Mouse (Mus musculus) midbrain, postnatal 0 days (tissue): ENCODE results near the gene Retsat. TPM values are rescaled to one million over a fixed set of nuclear protein-coding genes. Genes with fewer than 3 reads are reported as not detected.
A peak's percentile ranks its signal among the peaks of the same experiment; 100 is the strongest.

Experiments
- ATAC-seq: fragments of 200-750 bp; cut with Nextera tagmentation; 2 replicates; pipeline ENCODE4 v1.8.0; 2017; ENCODE audit warnings: moderate number of reproducible peaks, mild to moderate bottlenecking, moderate TSS enrichment, moderate library complexity; ENCODE audit not compliant: low FRiP score
- DNase-seq: peaks from one replicate; pipeline ENCODE4 v3.0.0-alpha.2; 2015; ENCODE audit warnings: low spot score
- H3K27ac ChIP-seq: fragments of 300-500 bp; sonication (generic); 2 replicates; pipeline ENCODE4 v1.5.1; 2014; ENCODE audit warnings: low read depth, mild to moderate bottlenecking, low read length, mixed read lengths
- H3K27me3 ChIP-seq: fragments of 300-500 bp; sonication (generic); 2 replicates; pipeline ENCODE4 v1.6.1; 2014; ENCODE audit warnings: low read length, control low read depth, mixed read lengths; ENCODE audit not compliant: insufficient read depth
- H3K36me3 ChIP-seq: fragments of 300-500 bp; sonication (generic); 2 replicates; pipeline ENCODE4 v1.6.1; 2014; ENCODE audit warnings: low read length, control low read depth, mixed read lengths; ENCODE audit not compliant: insufficient read depth
- H3K4me1 ChIP-seq: fragments of 300-500 bp; sonication (generic); 2 replicates; pipeline ENCODE4 v1.6.1; 2014; ENCODE audit warnings: mild to moderate bottlenecking, control low read depth, antibody characterized with exemption, low read length, mixed read lengths; ENCODE audit not compliant: insufficient read depth
- H3K4me2 ChIP-seq: fragments of 300-500 bp; sonication (generic); 2 replicates; pipeline ENCODE4 v1.6.1; 2014; ENCODE audit warnings: low read depth, mild to moderate bottlenecking, low read length, mixed read lengths; ENCODE audit not compliant: poor library complexity, severe bottlenecking
- H3K4me3 ChIP-seq: fragments of 300-500 bp; sonication (generic); 2 replicates; pipeline ENCODE4 v1.5.1; 2014; ENCODE audit warnings: low read depth, mild to moderate bottlenecking, low read length, moderate library complexity
- H3K9ac ChIP-seq: fragments of 300-500 bp; sonication (generic); replicated peaks from 2 replicates; pipeline ENCODE4 v1.6.1; 2014; ENCODE audit warnings: mild to moderate bottlenecking, low read length, moderate library complexity, mixed read lengths; ENCODE audit not compliant: poor library complexity, severe bottlenecking
- H3K9me3 ChIP-seq: fragments of 300-500 bp; sonication (generic); 2 replicates; pipeline ENCODE4 v1.6.1; 2016; ENCODE audit warnings: low read length, control low read depth
- CTCF ChIP-seq: IDR thresholded peaks from 2 replicates; pipeline ENCODE4 v1.5.1; 2016; ENCODE audit warnings: antibody characterized with exemption, mild to moderate bottlenecking
- WGBS: fragments of 180-500 bp; shearing (Covaris S2); extraction: QIAGEN DNeasy Blood & Tissue Kit; methylation state at CpG from one replicate; pipeline ENCODE4 v1.1.7; 2014; 5-methylcytosine and 5-hydroxymethylcytosine counted together
- polyA plus RNA-seq: library from polyadenylated mRNA; unstranded; fragments of >200 nt; fragmentation: Nextera tagmentation; extraction: Ambion mirVana; gene quantifications from 2 replicates; pipeline ENCODE4 v1.2.1, GENCODE M21; 2015
- total RNA-seq: library from RNA; depleted of rRNA; stranded (reverse); fragments of >200 nt; gene quantifications from 2 replicates; pipeline ENCODE4 v1.2.3, GENCODE M21; 2014

Gene Retsat
- total and polyA plus RNA-seq, 2 experiments from 2014 or later: 4.4 to 7.5 TPM

DNA sequence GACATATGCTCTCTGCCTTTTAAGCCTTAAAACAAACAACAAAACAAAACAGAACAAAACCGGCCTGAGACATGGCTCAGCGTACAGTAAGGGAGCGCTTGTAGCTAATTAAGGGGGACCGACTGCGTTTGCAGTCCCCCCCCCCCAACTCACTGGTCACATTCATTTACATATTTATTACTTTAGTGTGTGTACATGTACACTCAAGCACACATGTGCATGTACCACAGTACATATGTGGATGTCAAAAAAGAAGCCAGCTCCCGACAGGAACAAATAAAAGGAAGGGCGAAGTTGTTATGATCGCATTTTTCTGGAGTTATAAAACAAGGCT is 45.2 kb upstream of the Retsat start:
- no peaks in the 10 kb centered on the region for H3K36me3 ChIP-seq
- no peak for TF ChIP-seq CTCF
- 0 out of 2 replicates have a peak, but pooled peaks have one; percentile 15 for ATAC-seq
- 11% methylated on average over 8 of the region's 8 CpGs for WGBS
- H3K4me1 ChIP-seq: 0 out of 2 replicates have a peak, but pooled peaks cover 8% of the 10 kb centered on the region
- H3K4me3 ChIP-seq: peak overlapping the region; percentile 37
- H3K4me2 ChIP-seq: peak overlapping the region; percentile 66
- no peak for DNase-seq
- no peaks in the 10 kb centered on the region for H3K27me3 ChIP-seq
- H3K9ac ChIP-seq: peak overlapping the region; percentile 50
- H3K27ac ChIP-seq: peak overlapping the region; percentile 74
- no peaks in the 10 kb centered on the region for H3K9me3 ChIP-seq

DNA sequence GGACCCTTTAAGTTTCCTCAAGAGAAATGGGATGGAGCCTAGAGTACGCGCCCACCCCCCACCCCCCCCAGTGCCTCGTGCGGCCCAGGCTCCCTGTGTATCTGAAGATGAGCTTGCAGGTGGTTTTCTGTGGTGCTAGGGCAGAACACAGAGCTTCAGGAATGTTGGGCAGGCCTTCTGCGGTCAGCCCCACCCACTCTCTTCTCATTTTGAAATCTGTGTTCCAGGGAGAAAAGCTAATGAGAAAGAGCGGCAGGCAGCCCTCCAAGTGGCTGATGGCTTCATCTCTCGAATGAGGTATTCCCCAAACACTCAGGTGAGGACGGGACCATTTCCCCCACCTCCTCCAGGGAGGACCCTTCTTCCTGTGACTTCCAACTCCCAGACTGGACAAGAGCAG is 37.5 kb upstream of the Retsat start:
- H3K36me3 ChIP-seq: no peaks in the 10 kb centered on the region
- WGBS: 79% methylated on average over 8 of the region's 8 CpGs
- no peak overlapping the region for H3K27ac ChIP-seq
- ATAC-seq (no peak), DNase-seq (no peak)
- no peak for TF ChIP-seq CTCF
- H3K4me1 ChIP-seq: no peaks in the 10 kb centered on the region
- no peak overlapping the region for H3K4me2 ChIP-seq
- no peaks in the 10 kb centered on the region for H3K27me3 ChIP-seq
- no peaks in the 10 kb centered on the region for H3K9me3 ChIP-seq
- H3K4me3 ChIP-seq: no peak overlapping the region
- H3K9ac ChIP-seq: no peak overlapping the region

DNA sequence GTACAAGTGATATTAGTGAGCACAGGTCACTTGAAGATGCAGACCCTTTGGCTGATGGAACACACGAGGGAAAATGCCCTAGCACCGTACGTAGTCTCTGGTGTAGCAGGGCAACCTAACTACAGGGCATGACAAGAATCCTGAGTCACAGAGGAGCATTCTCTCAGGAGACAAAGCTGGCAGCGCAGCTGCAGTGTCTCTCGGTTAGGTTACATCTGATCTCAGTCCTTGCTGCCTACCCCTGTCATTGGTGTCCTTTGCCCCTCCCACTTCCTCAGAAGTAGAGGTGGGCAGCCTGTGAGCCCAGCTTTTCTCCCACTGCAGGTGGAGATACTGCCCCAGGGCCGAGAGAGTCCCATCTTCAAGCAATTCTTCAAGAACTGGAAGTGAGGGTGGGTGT is 35.8 kb upstream of the Retsat start:
- Histone ChIP-seq H3K27ac (no peak overlapping the region), H3K27me3 (no peaks in the 10 kb centered on the region)
- 45% methylated on average over 6 of the region's 6 CpGs for WGBS

DNA sequence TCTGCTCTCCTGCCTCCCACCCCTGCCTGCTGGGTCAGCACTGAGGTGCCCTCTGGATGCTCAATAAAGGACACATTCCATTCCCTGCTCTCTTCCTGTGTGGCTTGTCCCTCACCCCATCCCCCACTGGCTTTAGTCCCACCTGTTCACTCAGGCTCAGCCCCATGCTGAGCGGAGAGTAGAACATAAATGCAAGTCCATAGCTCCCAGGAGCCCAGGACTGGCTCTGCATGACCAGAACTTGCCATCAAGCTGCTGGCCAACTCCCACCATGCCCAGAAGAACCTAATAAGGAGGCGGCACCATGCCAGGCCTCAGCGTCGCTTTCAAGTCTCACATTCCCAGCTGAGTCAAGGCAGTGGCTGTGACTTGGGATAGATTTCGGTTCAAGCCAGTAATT is 35.4 kb upstream of the Retsat start:
- no peak for TF ChIP-seq CTCF
- Histone ChIP-seq H3K4me2 (no peak overlapping the region), H3K9me3 (no peaks in the 10 kb centered on the region), H3K27me3 (no peaks in the 10 kb centered on the region), H3K36me3 (no peaks in the 10 kb centered on the region), H3K9ac (no peak overlapping the region), H3K4me1 (no peaks in the 10 kb centered on the region), H3K4me3 (no peak overlapping the region), H3K27ac (no peak overlapping the region)
- no peak for ATAC-seq
- DNase-seq: no peak
- 73% methylated on average over 5 of the region's 5 CpGs for WGBS

More for the DNA sequence above, 35.8 kb upstream of the Retsat start:
- no peak overlapping the region for H3K9ac ChIP-seq
- no peak overlapping the region for H3K4me2 ChIP-seq
- H3K9me3 ChIP-seq: no peaks in the 10 kb centered on the region
- no peaks in the 10 kb centered on the region for H3K4me1 ChIP-seq
- no peak for DNase-seq
- no peaks in the 10 kb centered on the region for H3K36me3 ChIP-seq
- H3K4me3 ChIP-seq: no peak overlapping the region
- no peak for TF ChIP-seq CTCF
- ATAC-seq: no peak

DNA sequence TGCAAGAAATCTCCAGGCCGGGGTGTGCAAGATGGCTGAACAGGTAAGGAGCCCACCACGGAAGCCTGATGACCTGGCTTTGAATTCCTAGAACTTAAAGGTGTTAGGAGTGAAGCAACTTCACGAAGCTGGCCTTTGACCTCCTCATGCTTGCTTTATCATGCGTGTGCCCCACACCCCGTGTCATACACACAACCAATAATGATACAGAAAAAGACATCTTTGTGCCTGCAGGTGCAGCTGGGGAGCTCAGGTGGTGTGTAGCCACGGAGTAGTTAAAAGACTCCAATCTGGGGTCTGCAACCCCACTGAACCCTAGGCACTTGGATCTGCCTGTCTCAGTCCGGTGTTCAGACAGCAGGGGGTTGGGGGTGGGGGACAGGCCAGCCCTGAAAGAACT is 32.8 kb upstream of the Retsat start:
- H3K4me1 ChIP-seq: no peaks in the 10 kb centered on the region
- WGBS: 75% methylated on average over 7 of the region's 7 CpGs
- peak overlapping the region; percentile 33 for H3K27ac ChIP-seq
- no peak for TF ChIP-seq CTCF
- ATAC-seq: peak; percentile 38
- no peak overlapping the region for H3K4me3 ChIP-seq
- H3K36me3 ChIP-seq: peaks cover 6% of the 10 kb centered on the region; the same call in 1 of the 2 replicates
- no peak for DNase-seq
- no peak overlapping the region for H3K9ac ChIP-seq
- no peaks in the 10 kb centered on the region for H3K27me3 ChIP-seq
- H3K9me3 ChIP-seq: no peaks in the 10 kb centered on the region
- H3K4me2 ChIP-seq: no peak overlapping the region

DNA sequence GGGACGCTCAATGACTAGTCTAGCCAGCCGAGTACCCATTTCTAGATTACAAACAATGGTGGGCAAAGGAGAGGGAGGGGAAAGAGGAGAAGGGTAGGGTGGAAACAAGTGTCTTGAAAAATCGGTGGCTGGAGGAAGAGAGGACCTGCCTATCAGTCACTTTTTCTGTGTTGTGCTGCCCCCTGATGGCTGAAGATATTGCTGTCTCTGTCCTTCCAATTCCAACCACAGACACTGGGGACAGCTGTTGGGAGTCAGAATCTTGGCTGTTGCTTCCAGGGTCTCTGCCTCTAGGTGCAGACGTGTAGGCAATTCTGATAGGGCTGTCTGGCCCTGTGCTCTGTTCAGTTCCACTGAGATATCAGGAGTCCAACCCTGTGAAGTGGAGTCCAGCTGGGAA is 32.2 kb upstream of the Retsat start:
- Histone ChIP-seq H3K9ac (0 out of 2 replicates have a peak overlapping the region, but pooled peaks have one; percentile 8), H3K9me3 (no peaks in the 10 kb centered on the region), H3K4me3 (no peak overlapping the region), H3K27me3 (no peaks in the 10 kb centered on the region), H3K27ac (peak overlapping the region; percentile 33), H3K4me2 (no peak overlapping the region), H3K4me1 (no peaks in the 10 kb centered on the region), H3K36me3 (peaks cover 6% of the 10 kb centered on the region; the same call in 1 of the 2 replicates)
- peak; percentile 86 for ATAC-seq
- WGBS: 3% methylated on average over 4 of the region's 4 CpGs
- peak; percentile 92 for DNase-seq
- peak; percentile 96 for TF ChIP-seq CTCF
